Mouse (Mus musculus) kidney, adult 9 months (tissue): Measurements from ENCODE around the gene Rgs2.

Experiments
- DNase-seq: peaks from one replicate; pipeline ENCODE4 v3.0.0; 2022

Gene Rgs2

DNA sequence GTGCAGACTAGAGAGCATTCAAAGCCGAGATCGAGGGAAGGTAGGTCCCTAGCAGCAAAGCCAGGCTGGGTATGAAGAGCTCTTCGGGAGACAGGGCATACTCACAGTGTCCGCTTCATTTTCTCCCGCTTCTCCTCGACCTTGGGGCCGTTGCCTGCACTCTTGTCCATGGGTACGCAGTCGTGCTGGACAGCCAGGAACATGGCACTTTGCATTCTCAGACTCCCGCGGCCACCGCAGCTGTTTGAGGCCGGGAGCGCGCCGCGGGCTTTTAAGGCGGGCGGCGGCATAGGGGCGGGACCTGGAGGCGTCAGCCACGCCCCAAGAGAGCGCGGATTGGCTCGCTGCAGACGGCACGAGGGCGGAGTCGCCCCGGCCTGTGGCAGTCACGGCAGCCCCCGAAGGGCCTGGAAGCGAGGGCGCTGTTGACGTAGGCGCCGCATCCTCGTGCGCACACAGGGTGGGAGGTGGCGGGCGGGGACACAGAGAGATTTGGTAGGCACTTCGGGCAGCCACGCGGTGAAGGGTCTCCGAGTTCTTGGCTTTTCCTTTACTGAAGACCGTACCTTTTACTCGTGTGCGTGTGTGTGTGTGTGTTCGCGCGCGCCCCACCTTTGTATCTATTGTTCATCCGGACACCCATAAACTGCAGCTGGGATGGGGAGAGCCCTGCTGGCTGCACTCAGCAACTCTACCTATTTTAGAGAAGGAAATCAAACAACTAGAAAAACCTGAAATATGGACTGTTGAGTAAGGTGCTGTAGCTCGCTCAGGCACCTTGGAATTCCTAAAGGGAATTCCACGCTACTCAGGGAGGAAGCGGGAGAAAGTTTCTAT, at the start of gene Rgs2:
Gene Rgs2 (minus strand): TSS at position 258 of the 837 bp plus-strand sequence.
- peak; percentile 95 for DNase-seq

DNA sequence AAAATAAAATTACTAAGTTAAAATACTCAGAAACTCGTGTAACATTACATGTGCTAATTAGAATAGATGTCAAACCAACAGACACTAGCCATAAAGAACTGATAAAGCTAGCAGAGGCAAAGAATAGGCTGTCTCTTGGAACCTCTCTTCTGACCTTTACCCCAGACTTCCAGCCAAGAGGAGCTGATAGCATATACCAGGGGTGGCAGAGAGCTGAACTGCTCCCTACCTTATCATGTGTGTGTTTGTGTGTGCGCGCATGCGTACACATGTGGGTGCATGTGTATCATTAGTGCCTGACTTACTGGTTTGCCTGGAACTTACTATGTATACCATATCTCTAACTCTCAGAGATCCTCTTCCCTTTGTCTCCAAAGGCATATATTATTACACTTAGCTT, 49.4 kb upstream of the Rgs2 start:
- DNase-seq: no peak

DNA sequence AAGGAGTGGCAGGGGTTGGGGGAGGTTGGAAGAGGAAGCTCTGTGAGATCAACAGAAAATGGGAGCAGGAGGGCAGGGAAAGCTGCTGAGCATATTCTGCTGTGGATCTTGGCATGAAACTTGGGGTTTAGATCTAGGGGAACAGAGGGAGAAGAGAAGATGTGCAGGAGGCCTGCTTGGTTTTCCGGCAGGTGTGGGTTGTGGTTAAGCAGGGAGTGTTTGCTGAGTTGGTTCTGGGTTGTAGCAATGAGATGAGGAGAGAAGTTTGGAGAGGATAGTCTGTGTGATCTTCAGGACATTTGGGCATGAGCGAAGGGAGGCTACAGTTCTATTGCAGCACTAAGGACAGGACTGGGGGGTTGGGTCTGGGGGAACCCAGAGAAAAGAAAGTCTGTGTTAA, 37.9 kb upstream of the Rgs2 start:
- DNase-seq: no peak

DNA sequence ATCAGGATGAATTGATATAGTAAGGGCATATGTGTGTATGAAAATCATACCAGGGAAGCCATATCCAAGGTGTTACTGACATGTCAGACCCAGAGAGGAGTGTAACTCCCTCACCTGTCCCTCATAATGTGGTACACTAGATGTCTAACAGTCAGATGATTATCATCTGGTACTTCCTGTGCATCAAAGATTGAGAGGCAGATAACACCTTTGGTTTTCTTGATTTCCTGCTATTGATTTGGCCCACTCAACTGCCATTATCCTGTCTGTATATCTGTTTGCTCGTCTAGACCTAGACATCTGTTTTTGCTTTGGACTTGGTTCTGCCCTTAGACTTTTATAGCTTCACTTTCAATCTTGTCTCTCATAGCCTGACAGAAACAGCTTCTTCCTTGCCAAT, 29.5 kb upstream of the Rgs2 start:
- DNase-seq: no peak

DNA sequence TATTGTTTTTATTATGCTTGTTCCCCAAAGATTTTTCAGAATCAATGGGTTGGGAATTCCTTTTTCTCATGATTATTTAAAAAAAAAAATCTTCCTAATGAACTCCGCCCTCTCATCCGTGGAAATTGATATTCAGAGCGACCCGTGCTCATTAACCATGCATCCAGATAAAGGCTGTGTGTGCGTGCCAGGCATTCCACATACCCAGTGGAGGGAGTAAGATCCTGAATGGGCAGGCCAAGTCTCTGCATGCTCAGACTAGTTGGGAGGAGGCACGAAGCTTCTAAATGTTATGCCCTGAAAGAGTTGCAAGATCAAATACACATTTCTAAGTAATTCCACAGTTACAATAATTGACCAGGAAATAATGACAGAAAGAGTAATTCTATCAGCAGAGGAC, 26.5 kb upstream of the Rgs2 start:
- DNase-seq: peak; percentile 47

DNA sequence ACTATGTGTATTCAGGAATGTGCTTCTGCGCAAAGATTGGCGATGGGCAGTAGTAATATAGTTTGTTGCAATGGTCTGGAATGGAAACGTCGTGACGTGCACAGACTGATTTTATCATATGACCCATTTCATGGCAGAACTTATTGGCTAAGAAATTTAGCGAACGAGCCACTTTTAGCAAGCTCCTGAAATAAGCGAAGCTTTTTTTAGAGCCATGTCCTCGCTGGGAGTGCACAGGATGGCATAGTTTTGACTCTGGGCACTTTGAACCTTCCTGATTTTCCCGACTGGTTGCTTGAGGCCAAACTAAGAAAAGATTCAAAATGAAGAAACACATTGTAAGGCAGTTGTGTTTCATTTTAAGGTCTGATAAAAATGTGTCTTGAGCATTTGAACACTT, 25.7 kb upstream of the Rgs2 start:
- no peak for DNase-seq

DNA sequence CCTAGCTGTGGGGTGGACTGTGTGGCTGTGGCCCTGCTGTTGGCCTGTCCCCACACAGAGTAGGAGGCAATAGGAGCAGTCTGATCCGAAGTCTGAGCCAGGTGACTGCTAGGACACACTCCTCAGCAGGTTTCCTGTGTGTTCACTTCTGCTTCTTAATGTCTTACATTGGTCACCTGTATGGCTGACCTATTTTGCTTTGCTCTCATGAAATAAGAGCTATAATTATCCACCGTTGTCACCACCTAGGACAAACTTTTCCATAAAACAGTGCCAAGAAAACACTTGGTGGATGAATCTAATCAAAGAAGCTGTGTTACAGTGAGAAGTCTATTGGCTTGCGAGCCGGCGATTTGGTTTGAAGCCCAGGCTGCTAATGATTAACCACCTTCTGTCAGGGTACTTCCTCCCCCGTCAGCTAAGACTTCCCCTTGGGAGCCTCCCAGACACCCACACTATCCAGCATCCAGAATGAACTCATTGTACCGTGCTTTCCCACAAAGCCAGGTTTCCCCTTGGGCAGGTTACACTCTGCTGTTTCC, 14.5 kb upstream of the Rgs2 start:
- DNase-seq: peak; percentile 79

DNA sequence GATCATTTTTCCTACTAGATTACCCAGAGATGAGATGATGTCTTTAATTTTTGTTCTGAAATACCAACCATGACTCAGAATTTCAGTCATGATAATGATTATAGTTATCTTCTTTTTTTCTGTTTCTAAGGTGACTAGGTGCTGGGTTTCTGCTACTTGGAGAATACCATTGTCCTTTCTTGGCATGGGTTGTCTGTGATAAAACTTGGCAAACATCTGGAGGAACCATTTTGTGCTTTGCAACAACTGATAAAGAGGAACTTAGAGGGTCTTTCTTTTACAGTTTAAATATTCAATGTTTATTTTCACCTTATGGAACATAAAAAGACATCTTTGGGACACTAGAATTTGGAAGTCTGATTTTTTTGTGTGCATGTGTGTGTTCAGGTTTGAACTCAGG, 10.0 kb upstream of the Rgs2 start:
- no peak for DNase-seq

DNA sequence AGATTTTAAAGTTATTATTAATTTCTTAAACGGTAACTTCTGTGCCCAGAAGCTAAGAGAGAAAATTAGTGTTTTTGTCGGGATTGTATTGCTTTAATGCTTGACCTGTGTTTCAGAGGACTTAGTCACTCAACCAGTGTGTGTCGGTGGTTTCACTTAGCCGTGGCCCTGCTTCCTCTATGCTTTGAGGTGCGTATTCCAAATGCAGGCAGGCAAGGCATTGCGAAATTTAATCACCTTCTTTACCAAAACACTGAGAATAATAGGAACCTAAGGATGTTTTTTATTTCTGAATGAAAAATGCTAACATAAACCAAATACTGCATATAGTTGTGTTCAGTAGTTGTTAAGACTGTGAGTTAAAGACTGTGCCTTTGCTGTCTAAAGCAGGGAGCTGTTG, 3.4 kb upstream of the Rgs2 start:
- no peak for DNase-seq

DNA sequence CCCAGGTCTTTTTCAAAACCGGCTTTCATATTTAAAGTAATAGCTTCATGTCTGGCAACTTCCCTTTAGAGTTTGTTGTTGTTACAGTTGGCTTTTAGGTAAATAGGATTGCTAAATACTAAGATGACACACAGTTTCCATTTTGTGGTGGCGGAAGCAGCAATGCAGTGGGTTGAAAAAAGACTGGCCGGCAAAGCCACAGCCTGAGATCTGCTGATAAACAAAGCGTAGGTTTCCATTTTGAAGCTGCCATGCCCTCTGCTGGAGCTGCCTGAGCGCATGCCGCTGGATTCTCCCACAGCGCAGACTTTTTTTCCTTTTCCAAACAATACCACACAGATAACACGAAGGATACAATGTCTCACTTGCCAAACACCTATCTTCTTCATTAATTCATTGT, 2.6 kb upstream of the Rgs2 start:
- peak; percentile 78 for DNase-seq

DNA sequence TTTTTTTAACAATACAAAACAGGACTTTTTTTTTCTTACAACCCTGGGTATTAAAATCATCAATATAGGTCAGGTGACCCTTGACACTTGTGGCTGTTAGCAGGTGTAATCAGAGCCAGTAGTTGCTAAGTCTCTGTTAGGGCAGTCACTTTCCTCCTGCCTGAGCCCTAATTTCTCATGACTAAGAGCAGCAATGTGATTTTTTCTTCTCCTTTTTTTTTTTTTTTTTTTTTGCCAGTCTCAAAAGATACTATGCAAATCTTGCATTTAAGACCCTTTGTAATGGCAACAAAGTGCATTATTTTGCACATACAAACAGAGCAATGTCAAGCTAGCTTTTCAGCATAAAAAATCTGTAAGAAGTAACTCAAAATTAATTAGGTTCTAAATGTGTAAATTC, 1.7 kb upstream of the Rgs2 start:
- DNase-seq: no peak

DNA sequence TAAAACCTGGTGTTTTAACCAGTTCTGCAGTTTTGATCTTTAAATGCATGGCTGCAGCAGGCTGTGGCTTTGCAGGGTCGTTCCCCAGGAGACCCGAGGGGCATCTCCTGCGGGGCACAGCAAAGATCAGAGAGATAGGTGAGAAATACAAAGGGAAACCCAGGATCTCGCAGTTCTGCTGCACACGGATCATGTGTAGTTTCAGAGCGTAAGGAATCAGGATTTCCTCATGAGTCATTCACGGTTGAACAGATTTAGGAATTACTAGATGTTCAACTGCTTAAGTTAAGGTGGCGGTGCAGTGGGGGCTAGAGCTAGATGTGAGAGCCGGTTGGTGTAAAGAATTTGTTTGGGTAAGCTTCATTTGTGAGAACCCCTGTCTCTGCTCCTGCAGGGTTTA, 780 bp upstream of the Rgs2 start:
- DNase-seq: peak; percentile 27

DNA sequence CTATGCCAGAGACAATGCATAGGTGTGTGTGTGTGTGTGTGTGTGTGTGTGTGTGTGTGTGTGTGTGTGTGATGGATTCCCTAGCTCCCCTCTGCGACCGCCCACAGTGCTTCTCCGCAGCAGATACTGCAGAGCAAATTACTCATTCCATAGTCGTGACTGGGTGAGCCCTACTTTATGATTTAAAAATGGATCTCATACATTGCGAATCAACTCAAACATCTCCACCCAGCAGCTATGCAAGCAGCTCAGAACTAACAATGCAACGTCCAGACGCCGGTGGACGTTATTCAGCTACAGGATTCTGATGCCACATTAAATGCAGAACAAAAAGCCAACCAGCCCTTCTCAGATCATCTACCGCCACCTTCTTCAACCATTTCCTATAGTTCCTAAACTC, 545 bp downstream of the Rgs2 start:
- DNase-seq: peak; percentile 19

DNA sequence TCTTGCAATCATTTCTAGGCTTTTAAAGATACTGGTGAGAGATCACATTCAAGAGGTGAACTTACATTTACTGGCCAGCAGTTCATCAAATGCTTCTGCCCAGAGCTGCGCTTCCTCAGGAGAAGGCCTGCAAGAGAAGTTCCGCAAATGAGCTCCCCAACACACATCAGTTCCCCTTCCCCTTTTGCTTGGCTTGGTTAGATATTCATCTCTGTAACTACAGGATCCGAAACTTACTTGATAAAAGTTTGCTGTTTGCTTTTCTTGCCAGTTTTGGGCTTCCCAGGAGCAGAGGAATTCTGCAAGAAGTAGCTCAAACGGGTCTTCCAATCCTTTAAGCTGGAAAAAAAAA, 1.3 kb downstream of the Rgs2 start:
- DNase-seq: no peak

DNA sequence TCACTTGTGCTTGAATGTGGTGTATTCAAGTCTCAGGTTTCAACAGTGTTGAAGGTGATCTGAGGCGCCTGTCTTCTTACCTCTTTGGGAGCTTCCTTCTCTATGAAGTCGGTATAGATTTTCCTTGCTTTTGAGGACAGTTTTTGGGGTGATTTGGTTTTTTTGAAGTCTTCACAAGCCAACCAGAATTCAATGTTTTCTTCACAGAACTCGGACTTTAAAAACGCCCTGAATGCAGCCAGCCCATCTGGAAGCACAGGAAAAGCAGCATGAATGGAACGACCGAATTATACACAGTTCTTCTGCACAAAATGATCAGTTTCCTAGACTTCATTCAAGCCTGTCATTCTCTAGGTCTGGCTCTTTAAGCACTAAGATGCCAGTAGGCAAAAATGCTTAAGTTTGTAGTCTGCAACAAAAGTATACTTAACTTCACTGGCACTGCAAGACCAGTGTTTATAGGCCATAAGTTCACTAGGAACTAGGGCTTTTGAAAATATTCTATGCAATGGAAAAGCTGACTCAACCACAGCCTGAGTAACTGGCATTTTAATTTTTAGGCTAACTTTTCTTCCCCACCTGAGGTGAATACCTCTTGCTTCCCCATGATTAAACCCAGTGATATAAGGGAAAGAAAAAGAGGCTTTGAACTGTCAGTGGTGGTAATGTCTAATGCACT, 1.8 kb downstream of the Rgs2 start:
- DNase-seq: no peak

DNA sequence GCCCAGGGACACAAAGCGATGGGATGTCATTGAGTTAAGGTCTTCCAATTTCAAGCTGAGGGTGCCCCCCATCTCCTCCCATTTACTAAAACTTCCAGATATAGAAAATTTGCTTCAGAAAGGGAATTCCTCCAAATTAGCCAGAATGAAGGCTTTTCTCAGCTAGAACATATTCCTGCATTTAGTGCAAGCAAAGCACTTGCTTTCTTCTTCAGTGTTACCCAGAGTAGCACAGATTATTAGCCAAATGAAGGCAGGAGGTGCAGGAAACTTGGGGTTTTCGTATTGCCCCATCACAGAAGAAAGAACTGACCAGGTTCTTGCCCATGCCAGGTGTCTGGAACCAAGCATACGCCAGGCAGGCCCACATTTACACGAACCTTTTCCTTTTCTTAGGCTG, 3.7 kb downstream of the Rgs2 start:
- DNase-seq: no peak

DNA sequence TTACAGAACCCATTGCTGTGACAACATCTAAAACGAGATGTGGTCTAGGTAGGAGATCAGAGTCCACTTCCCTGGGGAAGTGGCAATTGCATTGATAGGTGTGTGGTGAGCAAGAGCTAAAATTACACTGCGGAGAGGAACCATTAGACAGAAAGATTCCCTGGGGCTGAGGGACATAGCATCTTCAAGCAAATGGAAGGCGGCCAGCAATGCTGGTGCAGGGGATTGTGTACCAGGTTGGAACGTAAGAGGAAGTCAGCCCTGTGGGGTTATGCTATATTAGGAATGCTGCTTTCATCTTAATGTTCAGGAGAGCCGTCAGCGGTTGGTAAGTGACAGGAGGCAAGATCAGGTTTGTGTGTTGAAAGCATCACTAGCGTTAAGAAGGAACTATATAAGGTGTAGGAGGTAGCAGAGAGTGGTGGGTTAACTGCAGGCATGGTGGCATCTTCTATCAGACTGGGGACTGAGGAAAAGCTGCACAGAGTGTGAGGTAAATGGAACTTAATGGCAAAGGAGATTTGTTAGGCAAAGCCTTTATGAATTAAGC, 4.5 kb downstream of the Rgs2 start:
- no peak for DNase-seq

DNA sequence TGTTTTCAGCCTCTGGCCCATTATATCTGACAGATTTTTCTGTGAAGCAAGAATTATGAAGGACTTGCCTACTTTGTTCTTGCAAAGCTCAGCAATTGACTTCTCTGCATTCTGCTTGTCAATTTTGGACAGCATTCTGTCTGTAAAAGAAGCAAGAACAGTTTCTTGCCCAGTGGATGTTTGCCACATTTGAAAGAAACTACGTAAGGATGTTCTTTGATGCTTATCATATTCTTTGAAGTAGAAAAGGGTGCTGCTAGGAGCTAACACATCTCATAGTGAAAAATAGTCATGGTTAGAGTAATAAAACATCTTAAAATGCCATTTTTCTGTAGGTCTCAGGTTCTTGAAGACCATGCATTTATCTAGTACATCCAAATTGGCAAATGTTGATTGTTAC, 10.9 kb downstream of the Rgs2 start:
- no peak for DNase-seq

DNA sequence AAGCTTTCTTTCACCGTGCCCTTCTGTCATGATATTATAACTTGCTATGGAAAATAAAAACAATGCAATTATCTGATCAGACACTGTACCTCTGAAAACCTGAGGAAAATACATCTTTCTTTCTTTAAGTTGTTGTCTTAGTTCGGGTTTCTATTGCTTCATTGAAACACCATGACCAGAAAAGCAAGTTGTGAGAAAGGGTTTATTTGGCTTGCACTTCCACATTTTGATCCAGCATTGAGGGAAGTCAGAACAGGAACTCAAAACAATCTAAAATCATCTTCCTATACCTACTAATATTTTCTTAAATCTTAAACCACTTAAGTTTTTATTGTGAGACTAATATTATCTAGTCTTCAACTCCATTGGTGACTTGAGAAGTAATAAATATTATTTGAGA, 11.4 kb downstream of the Rgs2 start:
- DNase-seq: no peak

DNA sequence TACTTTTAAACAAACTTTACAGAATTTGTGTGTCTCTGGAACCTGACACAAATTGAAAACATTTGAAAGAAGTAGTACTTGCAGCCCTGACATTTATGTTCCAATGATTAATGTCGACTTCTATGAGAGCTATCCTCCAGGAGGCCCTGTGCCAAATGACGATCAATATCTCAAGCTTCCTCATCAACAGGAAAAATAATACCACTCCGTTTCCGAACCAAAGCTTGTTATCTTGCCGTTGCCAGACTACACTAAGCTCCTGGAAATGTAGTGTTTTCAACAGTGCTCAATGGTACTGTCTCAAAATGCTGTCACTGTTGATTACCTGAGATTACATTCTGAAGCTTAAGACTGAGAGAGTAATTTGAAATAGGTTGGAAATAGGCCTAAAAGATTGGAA, 13.7 kb downstream of the Rgs2 start:
- DNase-seq: no peak

DNA sequence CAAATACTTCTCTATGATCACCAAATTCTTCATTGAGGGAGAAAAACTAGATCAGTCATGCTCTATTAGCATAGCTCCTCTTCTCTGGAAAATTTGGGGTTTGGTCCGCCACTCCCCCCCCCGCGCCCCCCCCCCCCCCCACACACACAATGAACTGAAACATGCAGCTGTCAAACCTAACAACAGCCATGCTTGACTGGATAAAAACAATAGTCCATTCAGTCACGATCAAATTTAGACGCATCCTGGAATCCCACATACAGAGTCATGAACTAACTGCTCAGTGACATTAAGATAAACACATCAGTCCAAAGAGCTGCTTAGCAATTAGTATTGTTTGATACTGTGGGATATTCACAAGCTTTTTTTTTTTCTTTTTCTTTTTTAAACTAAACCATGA, 14.2 kb downstream of the Rgs2 start:
- no peak for DNase-seq

DNA sequence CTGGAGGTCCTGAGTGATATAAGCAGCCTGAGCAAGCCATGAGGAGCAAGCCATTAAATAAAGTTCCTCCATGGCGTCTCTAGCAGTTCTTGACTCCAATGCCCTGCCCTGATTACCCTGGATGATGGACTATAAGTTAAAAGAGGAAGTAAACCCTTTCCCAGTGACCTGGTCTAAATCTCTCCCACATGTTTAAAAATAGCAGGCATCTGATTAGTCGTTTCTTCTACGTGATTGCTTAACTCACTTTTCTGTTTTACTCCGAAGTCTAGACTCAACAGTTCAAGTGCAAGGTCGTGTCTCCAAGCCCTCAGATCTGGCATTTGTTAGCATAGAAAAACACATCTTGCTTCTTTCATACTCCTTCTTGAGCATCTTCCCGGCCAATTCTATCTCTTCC, 15.2 kb downstream of the Rgs2 start:
- no peak for DNase-seq

DNA sequence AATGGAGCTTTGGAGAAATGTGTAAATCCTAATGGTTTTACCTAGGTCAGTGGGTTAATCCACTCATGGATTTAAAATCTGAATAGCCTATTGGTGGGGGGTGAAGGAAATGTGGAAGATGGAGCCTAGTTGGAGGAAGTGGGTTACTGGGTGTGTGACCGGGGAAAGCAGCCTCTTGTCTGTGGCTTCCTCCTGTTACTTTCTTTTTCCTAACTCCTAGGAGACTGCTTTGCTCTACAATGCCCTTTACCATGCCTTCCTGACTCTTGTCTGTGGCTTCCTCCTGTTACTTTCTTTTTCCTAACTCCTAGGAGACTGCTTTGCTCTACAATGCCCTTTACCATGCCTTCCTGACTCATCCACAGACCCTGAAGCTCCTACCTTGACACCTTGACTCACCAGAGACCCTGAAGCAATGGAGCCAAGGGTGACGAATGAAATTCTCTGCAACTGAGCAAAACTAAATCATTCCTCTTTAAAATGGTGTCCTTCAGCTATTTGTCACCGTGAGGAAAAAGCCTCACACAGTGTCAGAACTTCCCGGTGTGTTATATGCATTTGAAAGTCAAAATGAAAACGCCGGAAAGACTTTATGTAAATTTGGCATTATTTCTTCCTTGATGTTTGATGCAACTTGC, 18.9 kb downstream of the Rgs2 start:
- no peak for DNase-seq
